Mouse (Mus musculus) kidney, adult 2 months (tissue): ENCODE measurements around the gene Hoxa4.

ENCODE experiments used
- CTCF ChIP-seq: fragments of 200-500 bp; conservative IDR thresholded peaks from 2 replicates; pipeline ENCODE4 v1.5.1; 2011; ENCODE audit warnings: low read depth, mild to moderate bottlenecking, control low read depth, low read length, moderate library complexity, mixed read lengths; ENCODE audit not compliant: insufficient read depth, insufficient read length
- POLR2A ChIP-seq: fragments of 200-500 bp; IDR thresholded peaks from one replicate; pipeline ENCODE4 v1.6.1; 2011; ENCODE audit warnings: low read depth, low read length, control low read depth

DNA sequence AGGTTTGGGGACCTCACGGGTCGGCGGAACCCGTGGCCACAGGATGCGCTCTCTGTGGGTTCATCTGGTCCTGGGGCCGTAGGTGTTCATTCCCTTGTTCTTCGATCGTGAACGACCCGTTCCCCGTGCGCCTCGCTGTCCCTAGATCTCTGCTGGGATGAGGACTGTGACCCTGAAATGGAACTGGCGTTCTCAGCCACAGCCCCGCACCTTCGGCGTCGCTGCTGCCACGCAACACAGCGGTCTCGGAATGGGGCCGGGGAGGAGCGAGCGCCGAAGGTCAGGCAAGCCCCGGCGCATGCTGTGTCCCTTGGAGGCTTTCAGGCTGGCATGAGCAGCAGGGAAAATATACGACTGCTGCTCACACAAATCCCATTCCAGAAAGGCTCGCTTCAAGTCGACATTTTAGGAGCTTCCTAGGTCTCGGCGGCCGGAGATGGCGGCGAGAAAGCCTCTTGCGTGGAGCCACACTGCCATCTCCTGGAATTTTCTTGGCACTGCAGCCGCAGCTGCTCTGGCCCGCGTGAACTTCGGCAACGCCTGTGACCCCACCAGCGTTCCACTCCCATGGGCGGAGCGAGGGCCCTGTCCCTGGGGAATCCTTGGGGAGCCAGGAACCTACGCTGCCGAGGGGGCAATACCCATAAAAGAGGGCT is 29.9 kb upstream of the Hoxa4 start, which contains the start of gene Hoxa7:
- TF ChIP-seq CTCF (peak; percentile 95), POLR2A (no peak)
